Mouse (Mus musculus): ENCODE results near the gene Gnai2. TPM values are rescaled to one million over a fixed set of nuclear protein-coding genes. Genes with fewer than 3 reads are reported as not detected.
A peak's percentile ranks its signal among the peaks of the same experiment; 100 is the strongest.

Gnai2 gene
- total and polyA plus RNA-seq, 3 experiments = 198 to 345 (median 278) TPM

GRCm38 (mm10) chr9:107609433-107609830 lies 25.7 kb downstream of the Gnai2 start:
- DNase-seq = no peak

GRCm38 (mm10) chr9:107608741-107609432 lies 26.3 kb downstream of the Gnai2 start, which contains the start of gene Sema3b:
TSS of gene Sema3b (minus strand) at chr9:107609229.
- no peak for DNase-seq

GRCm38 (mm10) chr9:107607653-107608245 lies 27.4 kb downstream of the Gnai2 start:
- DNase-seq = no peak

- no peak for DNase-seq
Measured at GRCm38 (mm10) chr9:107607036-107607435, 28.1 kb downstream of the Gnai2 start.

DNA sequence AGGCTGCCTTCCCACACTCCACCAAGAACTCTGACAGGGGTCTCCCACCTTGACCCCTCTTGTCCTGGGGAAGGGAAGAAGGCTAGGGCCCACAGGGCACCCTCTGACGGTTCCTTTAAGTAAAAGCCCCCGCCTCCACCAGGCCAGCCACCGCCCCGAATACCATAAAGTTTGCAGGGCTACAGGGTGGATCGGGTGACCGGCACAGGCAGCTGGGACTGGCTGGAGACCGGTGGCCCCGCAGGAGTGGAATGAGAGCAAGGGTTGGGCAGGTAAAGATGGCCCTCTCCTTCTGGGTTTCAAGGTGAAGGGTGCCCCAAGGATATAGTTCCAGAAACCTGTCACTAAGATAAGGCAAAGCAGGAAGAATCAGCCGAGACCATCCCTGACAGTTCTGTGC lies 28.6 kb downstream of the Gnai2 start:
- no peak for DNase-seq

DNA sequence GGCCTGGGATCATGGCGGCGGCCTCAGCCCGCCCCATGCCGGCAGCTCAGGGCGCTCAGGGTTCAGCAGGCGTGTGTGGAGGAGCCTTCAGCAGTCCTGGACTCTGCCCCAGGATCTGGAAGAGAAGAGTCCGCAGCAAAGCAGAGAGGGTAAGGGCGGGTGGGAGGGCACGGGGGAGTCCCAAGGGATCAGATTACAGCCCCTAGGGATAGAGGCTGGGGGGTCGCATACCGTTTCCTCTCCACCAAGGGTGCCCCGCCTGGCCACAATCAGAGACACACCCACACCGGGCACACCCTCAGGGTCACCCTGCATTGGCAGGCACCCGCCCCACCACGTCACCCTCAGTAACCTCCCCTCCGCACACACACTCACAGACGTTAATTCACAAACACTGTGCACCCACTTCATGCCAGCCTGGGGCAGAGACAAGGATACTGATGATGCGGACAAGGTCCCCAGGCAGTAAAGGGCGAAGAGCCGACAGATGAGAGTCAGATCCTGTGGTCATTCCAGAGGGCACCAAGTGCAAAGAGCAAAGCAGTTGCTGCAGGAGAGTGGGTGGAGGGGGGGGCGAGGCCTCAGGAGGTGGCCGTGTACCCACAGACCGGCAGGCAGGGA lies 30.0 kb downstream of the Gnai2 start:
- no peak for DNase-seq

DNA sequence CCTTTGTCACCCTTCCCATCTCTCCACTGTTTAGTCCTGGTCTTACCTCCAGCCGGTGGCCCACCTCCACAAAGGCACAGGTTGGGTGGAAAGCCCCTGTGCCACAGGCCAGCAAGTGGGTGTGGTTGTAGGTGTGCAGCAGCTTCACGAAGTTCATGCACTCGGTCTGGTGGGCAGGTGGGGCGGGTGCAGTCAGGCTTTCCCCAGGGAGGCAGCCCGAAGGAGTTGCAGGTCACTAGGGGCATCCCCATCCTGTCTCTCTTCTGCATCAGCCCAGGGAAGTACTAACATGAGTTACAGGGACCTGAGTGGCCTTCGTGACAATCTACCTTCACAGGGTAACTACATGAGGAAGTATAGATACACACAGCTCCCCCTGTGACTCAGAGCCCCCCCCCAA lies 31.9 kb downstream of the Gnai2 start:
- no peak for DNase-seq

- peak; percentile 91 for DNase-seq
Measured at GRCm38 (mm10) chr9:107602068-107602648, 33.0 kb downstream of the Gnai2 start.

GRCm38 (mm10) chr9:107601275-107601674 lies 33.9 kb downstream of the Gnai2 start:
- DNase-seq = no peak

DNA sequence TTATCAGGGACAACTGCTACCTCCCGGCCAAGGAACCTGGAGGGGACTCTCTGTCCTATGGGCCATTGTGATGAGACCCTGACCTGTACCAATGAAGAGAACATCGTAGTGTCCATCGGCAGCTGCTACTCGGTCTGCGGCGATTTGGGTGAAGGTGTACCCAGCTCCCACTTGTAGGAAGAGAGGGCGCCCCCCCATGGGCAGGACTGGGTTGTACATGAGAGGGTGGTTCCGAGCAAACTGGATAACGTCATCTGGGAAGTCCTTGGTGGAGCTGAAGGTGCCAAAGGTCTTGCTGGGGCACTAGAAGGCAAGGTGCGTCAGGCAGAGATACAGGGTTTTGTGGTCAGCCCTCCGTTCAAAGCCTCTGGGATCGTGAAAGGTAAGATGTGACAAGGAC lies 34.4 kb downstream of the Gnai2 start:
- DNase-seq = no peak

DNA sequence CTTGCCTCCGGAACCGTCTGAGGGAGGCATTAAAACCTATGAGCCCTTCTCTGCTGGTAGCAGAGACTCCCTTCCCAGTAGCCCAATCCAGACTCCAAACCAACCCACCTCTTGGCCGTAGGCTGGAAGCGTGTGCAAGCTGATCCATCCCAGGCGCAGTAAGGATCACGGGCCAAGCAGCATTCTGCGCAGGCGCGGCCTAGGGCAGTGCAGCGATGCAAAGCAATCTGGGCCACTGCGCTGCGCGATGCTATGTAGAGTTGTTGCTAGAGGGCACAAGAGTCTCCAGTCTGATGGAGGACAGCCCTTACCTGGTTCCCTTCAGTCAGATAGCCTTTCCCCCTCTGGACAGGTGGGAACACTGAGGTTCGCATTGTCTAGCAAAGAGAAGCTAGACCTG lies 35.3 kb downstream of the Gnai2 start:
- no peak for DNase-seq

GRCm38 (mm10) chr9:107599433-107599832 lies 35.7 kb downstream of the Gnai2 start:
- DNase-seq = no peak

GRCm38 (mm10) chr9:107598385-107598784 lies 36.8 kb downstream of the Gnai2 start:
- no peak for DNase-seq

DNA sequence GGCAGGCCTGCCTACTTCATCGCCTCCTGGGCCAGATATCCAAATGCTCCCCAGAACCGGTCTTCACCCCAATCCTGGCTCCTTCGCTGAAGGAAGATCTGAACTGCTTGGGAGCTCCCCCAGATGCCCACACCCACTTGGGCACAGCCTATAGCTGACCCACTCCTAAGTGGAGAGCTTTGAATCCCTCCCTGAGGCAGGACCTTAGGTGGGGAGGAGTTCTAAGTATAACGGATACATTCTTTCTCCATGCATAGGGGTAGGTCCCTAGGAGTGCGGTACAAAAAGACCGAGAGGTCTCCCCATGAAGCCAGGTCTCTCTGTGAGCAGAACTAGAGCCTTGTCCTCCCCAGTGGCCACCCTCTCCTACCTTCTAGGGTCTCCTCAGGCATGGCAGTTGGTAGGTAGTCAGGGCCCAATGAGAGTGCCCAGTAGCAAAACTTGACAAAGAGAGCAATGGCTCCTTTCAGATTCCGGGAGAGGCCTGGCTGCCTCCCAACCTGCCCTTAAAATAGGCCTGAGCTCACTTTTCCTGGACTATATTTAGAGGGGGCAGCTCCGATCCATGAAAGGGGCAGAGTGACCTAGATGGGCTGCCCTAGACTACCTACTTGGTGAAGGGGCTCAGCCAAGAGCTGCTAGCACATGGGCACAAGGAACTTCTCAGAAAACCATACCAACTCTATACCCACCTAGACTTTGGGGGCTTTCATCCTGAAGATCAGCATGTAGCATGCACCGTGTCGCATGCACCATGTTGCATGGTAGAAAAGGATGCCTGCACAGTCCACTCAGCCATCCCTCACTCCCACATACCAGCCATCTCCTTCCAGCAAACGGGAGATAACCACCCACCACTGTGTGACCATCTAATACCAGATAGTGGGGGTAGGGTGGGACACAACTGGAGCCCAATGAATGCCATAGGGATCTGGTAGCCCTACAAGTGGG lies 38.3 kb downstream of the Gnai2 start:
- DNase-seq = no peak

GRCm38 (mm10) chr9:107594281-107595062 lies 40.7 kb downstream of the Gnai2 start:
- DNase-seq = no peak

DNA sequence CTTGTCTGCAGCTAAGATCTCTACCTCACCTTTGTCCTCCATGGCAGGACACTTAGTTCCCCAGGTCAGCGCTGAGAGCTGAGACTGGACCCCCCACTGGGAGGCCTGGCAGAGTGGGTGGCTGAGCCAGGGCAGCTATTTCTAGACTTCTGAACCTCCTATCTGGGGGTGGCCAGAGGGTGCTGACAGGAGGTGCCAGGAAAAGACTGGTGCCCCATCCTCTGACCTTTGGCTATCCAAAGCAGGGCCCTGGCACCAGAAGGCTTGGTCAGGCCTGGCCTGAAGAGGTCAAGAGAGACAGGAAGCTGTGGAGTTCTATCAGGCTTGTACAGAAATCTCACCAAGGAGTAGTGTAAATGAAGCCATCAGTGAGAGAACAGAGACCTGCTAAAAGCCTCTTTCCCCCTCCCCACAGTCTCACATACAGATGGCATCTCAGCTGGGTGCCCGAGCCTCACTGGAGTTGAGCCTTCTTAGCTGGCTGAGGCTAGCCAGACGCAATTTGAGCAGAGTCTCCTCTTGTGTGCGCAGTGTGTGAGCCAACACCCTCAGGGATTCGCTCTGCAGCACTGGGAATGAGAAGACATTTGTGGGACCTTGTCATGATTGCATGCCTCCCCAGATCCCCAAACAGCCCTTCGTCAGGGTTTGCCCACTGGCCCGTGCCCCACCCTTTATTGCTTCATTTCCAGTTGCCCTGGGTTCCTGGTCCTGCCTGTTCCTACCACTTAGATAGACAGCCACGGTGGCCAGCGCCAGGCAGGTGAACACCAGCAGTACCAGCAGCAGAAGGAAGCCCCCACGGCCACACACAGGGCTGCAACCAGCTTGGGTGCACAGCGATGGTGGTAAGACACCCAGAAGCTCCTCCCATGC lies 41.8 kb downstream of the Gnai2 start:
- no peak for DNase-seq

- DNase-seq = no peak
Measured at GRCm38 (mm10) chr9:107590773-107591060, 44.5 kb downstream of the Gnai2 start.

DNA sequence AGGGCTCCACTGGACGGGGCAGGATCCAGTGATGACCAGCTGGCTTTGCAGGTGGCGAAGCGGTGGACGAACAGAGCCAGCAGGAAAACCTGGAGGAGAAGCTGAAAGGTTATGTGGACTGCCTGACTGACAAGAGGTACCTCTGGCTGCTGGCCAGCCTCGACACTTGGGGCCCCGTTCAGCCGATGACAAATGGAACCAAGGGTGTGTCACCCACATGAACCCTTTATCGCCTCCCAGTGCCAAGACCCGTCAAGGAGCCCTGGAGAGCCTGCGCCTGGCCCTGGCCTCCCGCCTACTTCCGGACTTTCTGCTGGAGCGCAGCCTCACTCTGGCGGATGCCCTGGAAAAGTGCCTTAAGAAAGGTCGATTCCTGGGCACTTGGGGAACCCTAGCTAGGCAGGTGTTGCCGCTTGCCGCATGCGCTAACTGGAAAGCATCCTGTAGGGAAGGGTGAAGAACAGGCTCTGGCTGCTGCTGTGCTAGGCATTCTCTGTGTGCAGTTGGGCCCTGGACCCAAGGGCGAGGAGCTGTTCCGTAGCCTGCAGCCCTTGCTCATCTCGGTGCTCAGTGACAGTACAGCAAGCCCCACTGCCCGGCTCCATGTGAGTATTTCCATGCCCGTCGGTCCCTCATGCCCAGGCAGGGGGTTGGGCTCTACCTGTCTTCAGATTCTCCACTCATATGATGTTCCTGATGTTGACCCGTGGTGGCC lies 45.0 kb downstream of the Gnai2 start:
- no peak for DNase-seq

- peak; percentile 80 for DNase-seq
Measured at GRCm38 (mm10) chr9:107587833-107588639, 47.1 kb downstream of the Gnai2 start.
